Mouse (Mus musculus) kidney, adult 2 months (tissue): ENCODE data around the gene Stx16. TPM values are rescaled to one million over a fixed set of nuclear protein-coding genes. Genes with fewer than 3 reads are reported as not detected.

Source experiments
- DNase-seq: peaks from one replicate; pipeline ENCODE4 v3.0.0; 2021
- H3K27ac ChIP-seq: fragments of 200-500 bp; 2 replicates; pipeline ENCODE4 v1.5.1; 2012; ENCODE audit warnings: low read depth, low read length, control low read depth, inconsistent platforms; ENCODE audit not compliant: insufficient read depth
- H3K27me3 ChIP-seq: fragments of 200-500 bp; replicated peaks from 2 replicates; pipeline ENCODE4 v1.6.1; 2012; ENCODE audit warnings: mild to moderate bottlenecking, moderate library complexity, low read length, inconsistent platforms; ENCODE audit not compliant: control insufficient read depth, insufficient read depth
- H3K36me3 ChIP-seq: fragments of 200-500 bp; 2 replicates; pipeline ENCODE4 v1.6.1; 2012; ENCODE audit warnings: mild to moderate bottlenecking, moderate library complexity, low read length, inconsistent platforms; ENCODE audit not compliant: control insufficient read depth, insufficient read depth
- H3K4me1 ChIP-seq: fragments of 200-500 bp; 2 replicates; pipeline ENCODE4 v1.6.1; 2011; ENCODE audit warnings: low read length; ENCODE audit not compliant: control insufficient read depth, insufficient read depth
- H3K4me3 ChIP-seq: fragments of 200-500 bp; 2 replicates; pipeline ENCODE4 v1.5.1; 2011; ENCODE audit warnings: mild to moderate bottlenecking, low read depth, low read length, control low read depth; ENCODE audit not compliant: insufficient read depth
- CTCF ChIP-seq: fragments of 200-500 bp; conservative IDR thresholded peaks from 2 replicates; pipeline ENCODE4 v1.5.1; 2011; ENCODE audit warnings: low read depth, mild to moderate bottlenecking, control low read depth, low read length, moderate library complexity, mixed read lengths; ENCODE audit not compliant: insufficient read depth, insufficient read length
- POLR2A ChIP-seq: fragments of 200-500 bp; IDR thresholded peaks from one replicate; pipeline ENCODE4 v1.6.1; 2011; ENCODE audit warnings: low read depth, low read length, control low read depth
- WGBS: fragments of 180-500 bp; shearing (Covaris S2); methylation state at CpG from one replicate; pipeline ENCODE4 v1.1.7; 2018; 5-methylcytosine and 5-hydroxymethylcytosine counted together
- polyA plus RNA-seq: library from polyadenylated mRNA; depleted of rRNA; stranded (reverse); fragments of >200 nt; gene quantifications from 2 replicates; pipeline ENCODE4 v1.2.3, GENCODE M21; 2012

Stx16 gene
- polyA plus RNA-seq, 1 experiment, result 24.3 TPM

GRCm38 (mm10) chr2:174054496-174054895, 21.6 kb upstream of the Stx16 start:
- peaks cover 4% of the 10 kb centered on the region; the same call in 1 of the 2 replicates for H3K4me1 ChIP-seq
- H3K4me3 ChIP-seq, result no peak overlapping the region
- no peak for DNase-seq
- WGBS, result 97% methylated on average over 3 of the region's 3 CpGs
- H3K27me3 ChIP-seq, result no peaks in the 10 kb centered on the region
- no peaks in the 10 kb centered on the region for H3K36me3 ChIP-seq
- TF ChIP-seq CTCF (no peak), POLR2A (no peak)
- H3K27ac ChIP-seq, result no peak overlapping the region

- DNase-seq, result peak; percentile 57
- Histone ChIP-seq H3K36me3 (no peaks in the 10 kb centered on the region), H3K27ac (peak overlapping the region; percentile 61), H3K4me1 (peaks cover 4% of the 10 kb centered on the region; the same call in 1 of the 2 replicates), H3K4me3 (no peak overlapping the region), H3K27me3 (no peaks in the 10 kb centered on the region)
- 55% methylated on average over 3 of the region's 3 CpGs for WGBS
- TF ChIP-seq CTCF (no peak), POLR2A (no peak)
Observed at GRCm38 (mm10) chr2:174057730-174058129, 18.4 kb upstream of the Stx16 start.

- peak; percentile 91 for DNase-seq
- Histone ChIP-seq H3K36me3 (no peaks in the 10 kb centered on the region), H3K4me3 (no peak overlapping the region), H3K4me1 (peaks cover 4% of the 10 kb centered on the region; the same call in 1 of the 2 replicates), H3K27me3 (no peaks in the 10 kb centered on the region), H3K27ac (peak overlapping the region; percentile 61)
- WGBS, result 69% methylated on average over 8 of the region's 8 CpGs
- no peak for TF ChIP-seq CTCF
- TF ChIP-seq POLR2A, result no peak
Observed at GRCm38 (mm10) chr2:174058316-174058939, 17.7 kb upstream of the Stx16 start.

- no peaks in the 10 kb centered on the region for H3K36me3 ChIP-seq
- DNase-seq, result no peak
- H3K27me3 ChIP-seq, result no peaks in the 10 kb centered on the region
- WGBS, result 92% methylated on average over 13 of the region's 13 CpGs
- H3K4me1 ChIP-seq, result peaks cover 4% of the 10 kb centered on the region; the same call in 1 of the 2 replicates
- no peak overlapping the region for H3K4me3 ChIP-seq
- H3K27ac ChIP-seq, result no peak overlapping the region
- no peak for TF ChIP-seq CTCF
Observed at GRCm38 (mm10) chr2:174059591-174060385, 16.3 kb upstream of the Stx16 start.

- no peak overlapping the region for H3K27ac ChIP-seq
- DNase-seq, result no peak
- H3K4me1 ChIP-seq, result peaks cover 4% of the 10 kb centered on the region; the same call in 1 of the 2 replicates
- 74% methylated on average over 2 of the region's 2 CpGs for WGBS
- H3K27me3 ChIP-seq, result no peaks in the 10 kb centered on the region
- no peaks in the 10 kb centered on the region for H3K36me3 ChIP-seq
- no peak for TF ChIP-seq CTCF
- TF ChIP-seq POLR2A, result no peak
- no peak overlapping the region for H3K4me3 ChIP-seq
Observed at GRCm38 (mm10) chr2:174061219-174061618, 14.9 kb upstream of the Stx16 start.

GRCm38 (mm10) chr2:174063074-174063473, 13.0 kb upstream of the Stx16 start:
- no peak for DNase-seq
- 59% methylated on average over 6 of the region's 6 CpGs for WGBS
- no peak for TF ChIP-seq POLR2A
- no peak for TF ChIP-seq CTCF
- no peaks in the 10 kb centered on the region for H3K27me3 ChIP-seq
- peaks cover 1% of the 10 kb centered on the region; the same call in 1 of the 2 replicates for H3K4me1 ChIP-seq
- H3K27ac ChIP-seq, result no peak overlapping the region
- H3K36me3 ChIP-seq, result no peaks in the 10 kb centered on the region
- H3K4me3 ChIP-seq, result no peak overlapping the region

GRCm38 (mm10) chr2:174063527-174064211, 12.4 kb upstream of the Stx16 start:
- WGBS, result 57% methylated on average over 9 of the region's 9 CpGs
- no peak for TF ChIP-seq POLR2A
- no peak for TF ChIP-seq CTCF

More at GRCm38 (mm10) chr2:174063527-174064211, 12.4 kb upstream of the Stx16 start:
- H3K36me3 ChIP-seq, result no peaks in the 10 kb centered on the region
- no peak overlapping the region for H3K4me3 ChIP-seq
- no peak overlapping the region for H3K27ac ChIP-seq
- no peaks in the 10 kb centered on the region for H3K4me1 ChIP-seq
- DNase-seq, result no peak
- no peaks in the 10 kb centered on the region for H3K27me3 ChIP-seq
